Mouse (Mus musculus): Measurements from ENCODE around the gene Traf3ip1. TPM values are rescaled to one million over a fixed set of nuclear protein-coding genes. Genes with fewer than 3 reads are reported as not detected.

The Traf3ip1 gene
- total and polyA plus RNA-seq, 3 experiments: 5.0 to 7.5 (median 5.9) TPM

DNA sequence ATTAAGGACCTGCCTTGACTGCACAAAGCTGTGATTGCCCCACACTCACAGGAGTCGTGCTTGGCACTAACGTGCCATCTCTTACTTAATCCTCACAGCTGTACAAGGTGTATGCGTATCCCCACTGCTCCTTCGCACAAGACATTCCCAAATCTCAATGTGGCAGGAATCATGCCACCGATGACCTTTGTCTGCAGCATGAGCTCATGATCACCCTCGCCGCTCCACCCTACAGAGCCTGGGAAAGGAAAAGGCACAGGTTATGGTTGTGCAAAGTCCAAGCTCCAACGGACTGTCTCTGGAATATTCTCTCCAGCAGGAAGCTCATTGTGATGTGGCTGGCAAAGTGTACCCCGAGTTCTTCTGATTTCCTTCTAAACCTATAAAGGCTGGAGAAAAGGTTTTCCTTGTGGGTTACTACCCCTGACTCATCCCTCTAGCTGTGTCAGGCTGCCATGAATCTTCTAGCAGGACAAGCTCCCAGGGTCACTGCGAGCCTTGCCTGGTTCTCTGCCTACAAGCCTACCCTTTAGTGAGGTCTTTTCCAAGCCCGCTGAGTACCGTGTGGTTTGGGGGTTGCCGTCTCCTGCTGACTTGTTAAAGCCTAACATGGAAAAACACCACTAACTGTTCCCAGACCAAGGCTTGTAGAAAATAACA lies 31.0 kb upstream of the Traf3ip1 start:
- no peak for TF ChIP-seq USF2 (conservative IDR thresholded peaks at IDR 0.05; ENCODE audit: low read depth, low read length)
- no peak for TF ChIP-seq E2F4 (IDR thresholded peaks at IDR 0.05; ENCODE audit: insufficient replicate concordance, low read depth, low read length)
- no peak for TF ChIP-seq MAFK (IDR thresholded peaks at IDR 0.05; ENCODE audit: insufficient replicate concordance, low read length)
- no peak for TF ChIP-seq CTCF (conservative IDR thresholded peaks at IDR 0.05 in 1 of 2, IDR thresholded peaks at IDR 0.05 in 1 of 2; ENCODE audit: low read depth in 2 of 2, low read length in 2 of 2)
- TF ChIP-seq NELFE (IDR thresholded peaks at IDR 0.05; ENCODE audit: low read depth, low read length): no peak
- TF ChIP-seq NRF1 (IDR thresholded peaks at IDR 0.05; ENCODE audit: low read depth, low read length): no peak
- no peak for TF ChIP-seq MAX (IDR thresholded peaks at IDR 0.05; ENCODE audit: low read length)
- TF ChIP-seq IRF4 (IDR thresholded peaks at IDR 0.05; ENCODE audit: low read depth, low read length): no peak
- no peak for TF ChIP-seq MEF2A (IDR thresholded peaks at IDR 0.05; ENCODE audit: borderline replicate concordance, low read depth, low read length)
- TF ChIP-seq MXI1 (IDR thresholded peaks at IDR 0.05; ENCODE audit: low read depth, low read length): no peak
- no peak for TF ChIP-seq CHD1 (IDR thresholded peaks at IDR 0.05; ENCODE audit: low read depth, low read length)
- no peak for TF ChIP-seq ZNF384 (IDR thresholded peaks at IDR 0.05; ENCODE audit: low read depth, low read length)
- no peak for TF ChIP-seq CHD2 (IDR thresholded peaks at IDR 0.05; ENCODE audit: low read length)
- no peak for TF ChIP-seq SMC3 (IDR thresholded peaks at IDR 0.05; ENCODE audit: low read depth, low read length)
- TF ChIP-seq RAD21 (IDR thresholded peaks at IDR 0.05; ENCODE audit: low read depth, low read length): no peak
- TF ChIP-seq JUND (conservative IDR thresholded peaks at IDR 0.05; ENCODE audit: low read depth, low read length): no peak
- TF ChIP-seq ZC3H11A (IDR thresholded peaks at IDR 0.05; ENCODE audit: low read depth, low read length): no peak
- Histone ChIP-seq H3K9ac (ENCODE audit: insufficient read depth, low read depth) (no peak overlapping the region), H3K4me2 (ENCODE audit: insufficient read depth, low read depth, poor library complexity, severe bottlenecking) (no peak overlapping the region), H3K79me2 (replicated peaks; ENCODE audit: control insufficient read depth, extremely low read depth, insufficient read depth, poor library complexity, severe bottlenecking) (no peaks in the 10 kb centered on the region), H3K4me3 (replicated peaks in 1 of 3; ENCODE audit: low read depth in 2 of 3, low read length in 2 of 3, poor library complexity in 1 of 3) (no peak overlapping the region), H3K9me3 (replicated peaks; ENCODE audit: low read length) (no peaks in the 10 kb centered on the region), H3K4me1 (ENCODE audit: control insufficient read depth in 1 of 2, insufficient read depth in 2 of 2) (peaks cover 0 to 16% of the 10 kb centered on the region in 2 experiments; a peak in 2 of 4 replicates), H3K27ac (ENCODE audit: insufficient read depth, low read depth) (no peak overlapping the region), H3K27me3 (replicated peaks) (no peaks in the 10 kb centered on the region), H3K36me3 (replicated peaks in 1 of 2; ENCODE audit: control insufficient read depth in 1 of 2, insufficient read depth in 1 of 2, low read length in 1 of 2) (peaks cover 0 to 26% of the 10 kb centered on the region in 2 experiments)
- no peak for DNase-seq (ENCODE audit: extremely low read depth)
- dilution Hi-C loops (cut with MboI; ENCODE audit: extremely low pct_ligation_motif_present, extremely low pct_unique_long_range_greater_than_20kb, low sequenced_read_pairs): no loop called here
- in situ Hi-C loops (cut with MboI; ENCODE audit: low pct_ligation_motif_present, low pct_unique_long_range_greater_than_20kb, low sequenced_read_pairs): no loop called here

DNA sequence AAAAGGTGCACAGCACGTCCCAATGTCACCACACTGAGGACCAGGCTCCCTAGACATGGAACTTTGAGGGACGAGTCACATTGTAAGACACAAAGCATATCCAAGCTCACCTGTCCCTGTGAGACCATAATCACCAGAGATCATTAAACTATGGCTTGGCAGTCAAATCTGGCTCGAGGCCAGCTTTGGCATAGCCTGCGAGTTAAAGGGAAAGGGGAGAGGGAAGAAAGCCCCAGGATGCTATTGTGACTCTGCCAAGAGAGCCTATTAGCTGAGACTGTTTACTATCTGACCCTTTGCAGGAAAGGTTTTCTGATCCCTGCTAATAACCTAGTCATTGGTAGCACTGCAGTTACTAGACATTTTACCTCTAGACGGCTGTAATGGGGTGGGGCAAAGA lies 30.0 kb upstream of the Traf3ip1 start:
- H3K4me3 ChIP-seq (replicated peaks in 1 of 3; ENCODE audit: low read depth in 2 of 3, low read length in 2 of 3, poor library complexity in 1 of 3): no peak overlapping the region
- dilution Hi-C loops (cut with MboI; ENCODE audit: extremely low pct_ligation_motif_present, extremely low pct_unique_long_range_greater_than_20kb, low sequenced_read_pairs) (no loop called here), in situ Hi-C loops (cut with MboI; ENCODE audit: low pct_ligation_motif_present, low pct_unique_long_range_greater_than_20kb, low sequenced_read_pairs) (no loop called here)
- peaks cover 0 to 12% of the 10 kb centered on the region in 2 experiments; a peak in 2 of 4 replicates for H3K4me1 ChIP-seq (ENCODE audit: control insufficient read depth in 1 of 2, insufficient read depth in 2 of 2)
- no peak for DNase-seq (ENCODE audit: extremely low read depth)
- no peak overlapping the region for H3K9ac ChIP-seq (ENCODE audit: insufficient read depth, low read depth)
- no peaks in the 10 kb centered on the region for H3K27me3 ChIP-seq (replicated peaks)
- no peak overlapping the region for H3K27ac ChIP-seq (ENCODE audit: insufficient read depth, low read depth)
- no peak overlapping the region for H3K4me2 ChIP-seq (ENCODE audit: insufficient read depth, low read depth, poor library complexity, severe bottlenecking)
- H3K9me3 ChIP-seq (replicated peaks; ENCODE audit: low read length): no peaks in the 10 kb centered on the region
- peaks cover 0 to 26% of the 10 kb centered on the region in 2 experiments for H3K36me3 ChIP-seq (replicated peaks in 1 of 2; ENCODE audit: control insufficient read depth in 1 of 2, insufficient read depth in 1 of 2, low read length in 1 of 2)
- no peaks in the 10 kb centered on the region for H3K79me2 ChIP-seq (replicated peaks; ENCODE audit: control insufficient read depth, extremely low read depth, insufficient read depth, poor library complexity, severe bottlenecking)
- TF ChIP-seq MAFK (IDR thresholded peaks at IDR 0.05; ENCODE audit: insufficient replicate concordance, low read length) (no peak), SIN3A (IDR thresholded peaks at IDR 0.05; ENCODE audit: low read length) (no peak), TBP (conservative IDR thresholded peaks at IDR 0.05; ENCODE audit: low read depth, low read length) (no peak), RAD21 (IDR thresholded peaks at IDR 0.05; ENCODE audit: low read depth, low read length) (no peak), TCF12 (IDR thresholded peaks at IDR 0.05; ENCODE audit: low read depth, low read length) (no peak), BHLHE40 (IDR thresholded peaks at IDR 0.05; ENCODE audit: low read depth, low read length) (no peak), PAX5 (IDR thresholded peaks at IDR 0.05; ENCODE audit: low read length) (no peak), KAT2A (IDR thresholded peaks at IDR 0.05; ENCODE audit: insufficient replicate concordance, low read length) (no peak), CHD1 (IDR thresholded peaks at IDR 0.05; ENCODE audit: low read depth, low read length) (no peak), GABPA (IDR thresholded peaks at IDR 0.05; ENCODE audit: insufficient replicate concordance, low read depth, low read length) (no peak), USF1 (IDR thresholded peaks at IDR 0.05; ENCODE audit: low read depth, low read length) (no peak), MYC (IDR thresholded peaks at IDR 0.05; ENCODE audit: low read depth, low read length) (no peak)

All from CH12.LX (cell line).